14 mouse cellular contexts compared by ENCODE assay signal in the genomic region with DNA sequence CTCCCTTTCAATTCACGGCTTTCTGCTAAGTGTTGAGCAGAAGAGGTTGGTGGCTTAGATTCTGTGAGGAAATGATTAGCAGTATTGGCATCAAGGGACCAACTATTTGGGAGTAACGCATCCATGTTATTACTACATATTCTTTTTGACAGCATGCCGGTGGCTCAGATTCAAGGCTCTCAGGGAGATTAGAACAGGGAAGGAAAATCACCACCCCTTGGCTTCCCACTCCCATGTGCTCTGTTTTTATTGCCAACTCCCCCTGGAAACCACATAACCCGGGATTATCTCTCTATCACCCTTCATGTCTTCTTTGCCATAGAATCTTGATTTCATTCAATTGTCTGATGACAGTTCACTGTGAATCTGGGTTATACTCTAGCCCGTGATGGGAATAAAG.
"Had no signal": no experiment of that assay in that cellular context is flagged by ENCODE, and none has a peak within 500 bp of the region (broad histone marks: within the 10 kb centered on the region; RNA-seq: fewer than 3 reads in every experiment).

No protein-coding gene starts in this region.

- DNase-seq: gastrocnemius, postnatal 14 days; gastrocnemius, postnatal 36 days; heart, adult 18-20 months; heart, postnatal 10 days; kidney, adult 11 months; kidney, adult 2 months; kidney, adult 9 months; kidney, postnatal 14 days; kidney, postnatal 36 days; layer of hippocampus, postnatal 36 days; lung, adult 18-20 months had no signal

- ATAC-seq: hindbrain, postnatal 0 days; intestine, embryonic 16.5 days; liver, embryonic 12.5 days had no signal
